Mouse (Mus musculus) embryonic fibroblast, embryonic 13.5 days (primary cell): ENCODE data around the gene Trim41. TPM values are rescaled to one million over a fixed set of nuclear protein-coding genes. Genes with fewer than 3 reads are reported as not detected.

ENCODE experiments used
- H3K27ac ChIP-seq: 2 replicates; pipeline ENCODE4 v1.5.1; 2012; ENCODE audit warnings: low read length, control low read depth, inconsistent platforms; ENCODE audit not compliant: insufficient read depth
- H3K4me1 ChIP-seq: 2 replicates; pipeline ENCODE4 v1.6.1; 2011; ENCODE audit warnings: low read length; ENCODE audit not compliant: control insufficient read depth, insufficient read depth
- H3K4me3 ChIP-seq: 2 replicates; pipeline ENCODE4 v1.5.1; 2011; ENCODE audit warnings: mild to moderate bottlenecking, control low read depth, low read length; ENCODE audit not compliant: insufficient read depth
- CTCF ChIP-seq: IDR thresholded peaks from 2 replicates; pipeline ENCODE4 v1.5.1; 2011; ENCODE audit warnings: mild to moderate bottlenecking, control low read depth, low read length, moderate library complexity, borderline replicate concordance; ENCODE audit not compliant: insufficient read depth
- POLR2A ChIP-seq: IDR thresholded peaks from 2 replicates; pipeline ENCODE4 v1.6.1; 2011; ENCODE audit warnings: low read depth, mild to moderate bottlenecking, control low read depth, low read length, moderate library complexity
- polyA plus RNA-seq: library from polyadenylated mRNA; stranded (reverse); fragments of >200 nt; gene quantifications from 2 replicates; pipeline ENCODE4 v1.2.4, GENCODE M21; 2011; ENCODE audit warnings: low read depth; ENCODE audit not compliant: missing spikeins, insufficient read length

Trim41 gene
- polyA plus RNA-seq, 1 experiment: 40.7 TPM

DNA sequence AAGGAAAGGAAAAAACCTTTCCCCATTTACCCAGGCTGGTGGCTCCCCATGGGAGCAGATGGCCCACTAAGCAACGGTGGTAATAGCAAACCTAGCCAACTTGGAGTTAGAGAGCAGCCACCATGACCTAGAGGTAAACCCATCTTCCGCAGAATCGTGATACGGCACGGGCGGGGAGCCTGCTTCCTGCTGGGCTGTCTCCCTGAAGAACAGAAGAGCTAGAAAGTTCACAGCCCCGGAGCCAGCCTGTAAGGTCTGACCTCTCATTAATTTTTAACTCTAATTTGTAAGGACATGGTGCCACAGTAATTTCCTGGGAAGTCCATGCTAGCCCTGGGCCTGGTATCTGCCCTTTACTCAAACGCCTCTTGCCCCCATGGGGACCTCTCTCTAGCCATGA, 26.2 kb downstream of the Trim41 start:
- H3K4me1 ChIP-seq: no peaks in the 10 kb centered on the region
- no peak overlapping the region for H3K27ac ChIP-seq
- H3K4me3 ChIP-seq: no peak overlapping the region
- TF ChIP-seq POLR2A (no peak), CTCF (no peak)

DNA sequence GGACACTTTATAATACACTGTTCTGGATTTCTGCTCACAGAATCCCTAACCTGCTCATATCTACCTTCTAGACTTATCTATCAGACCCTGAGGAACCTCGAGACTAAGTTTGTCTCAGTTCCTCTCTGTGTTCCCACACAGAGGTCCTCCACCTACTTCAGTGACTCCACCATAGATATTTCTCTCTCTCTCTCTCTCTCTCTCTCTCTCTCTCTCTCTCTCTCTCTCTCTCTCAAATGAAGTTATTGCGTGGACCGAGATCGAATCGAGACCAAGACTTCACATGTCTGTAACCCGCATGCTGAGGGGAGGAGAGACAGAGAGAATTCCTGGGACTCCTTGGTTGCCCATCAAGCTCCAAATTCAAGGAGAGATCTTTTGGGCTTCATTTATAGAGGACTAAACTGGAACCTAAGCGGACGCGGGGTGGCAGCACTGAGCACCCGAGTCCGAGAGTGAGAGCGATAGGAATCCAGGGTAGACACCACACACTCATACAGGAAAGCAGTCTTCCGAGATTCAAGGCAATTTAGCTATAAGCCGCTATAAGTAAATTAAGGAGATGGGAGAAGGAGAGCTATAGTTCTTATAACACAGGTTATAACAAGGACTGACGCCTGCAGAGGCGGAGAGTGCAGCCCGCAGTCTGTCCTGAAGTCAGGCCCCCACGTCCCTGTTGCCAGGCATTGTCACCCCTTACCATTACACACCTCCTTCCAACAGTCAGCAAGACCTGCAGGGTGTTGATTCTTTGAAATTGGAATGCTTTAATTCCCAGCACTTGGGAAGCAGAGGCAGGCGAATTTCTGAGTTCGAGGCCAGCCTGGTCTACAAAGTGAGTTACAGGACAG, 27.0 kb downstream of the Trim41 start:
- no peak for TF ChIP-seq POLR2A
- TF ChIP-seq CTCF: peak; percentile 77; the same call in 1 of the 2 replicates
- Histone ChIP-seq H3K27ac (no peak overlapping the region), H3K4me3 (no peak overlapping the region), H3K4me1 (no peaks in the 10 kb centered on the region)

DNA sequence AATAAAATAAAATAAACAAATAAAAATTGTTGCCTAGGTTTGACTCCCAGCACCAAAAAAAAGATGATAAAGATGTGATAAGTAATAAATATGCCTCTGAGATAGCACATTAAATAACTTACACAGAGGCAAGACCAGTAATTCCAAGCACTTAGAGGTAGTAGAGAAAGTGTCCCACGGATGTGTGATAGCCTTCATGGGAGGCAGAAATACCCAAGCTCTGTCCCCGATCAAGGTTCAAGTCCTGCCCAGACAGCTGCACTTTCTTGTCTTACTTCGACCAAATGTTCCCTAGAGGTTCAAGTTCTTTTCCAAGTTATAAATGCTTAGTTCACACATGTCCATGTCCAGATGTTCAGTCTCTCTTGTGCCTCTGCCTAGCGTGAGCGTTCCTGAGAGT, 27.9 kb downstream of the Trim41 start:
- Histone ChIP-seq H3K4me1 (no peaks in the 10 kb centered on the region), H3K4me3 (no peak overlapping the region), H3K27ac (no peak overlapping the region)
- no peak for TF ChIP-seq CTCF

DNA sequence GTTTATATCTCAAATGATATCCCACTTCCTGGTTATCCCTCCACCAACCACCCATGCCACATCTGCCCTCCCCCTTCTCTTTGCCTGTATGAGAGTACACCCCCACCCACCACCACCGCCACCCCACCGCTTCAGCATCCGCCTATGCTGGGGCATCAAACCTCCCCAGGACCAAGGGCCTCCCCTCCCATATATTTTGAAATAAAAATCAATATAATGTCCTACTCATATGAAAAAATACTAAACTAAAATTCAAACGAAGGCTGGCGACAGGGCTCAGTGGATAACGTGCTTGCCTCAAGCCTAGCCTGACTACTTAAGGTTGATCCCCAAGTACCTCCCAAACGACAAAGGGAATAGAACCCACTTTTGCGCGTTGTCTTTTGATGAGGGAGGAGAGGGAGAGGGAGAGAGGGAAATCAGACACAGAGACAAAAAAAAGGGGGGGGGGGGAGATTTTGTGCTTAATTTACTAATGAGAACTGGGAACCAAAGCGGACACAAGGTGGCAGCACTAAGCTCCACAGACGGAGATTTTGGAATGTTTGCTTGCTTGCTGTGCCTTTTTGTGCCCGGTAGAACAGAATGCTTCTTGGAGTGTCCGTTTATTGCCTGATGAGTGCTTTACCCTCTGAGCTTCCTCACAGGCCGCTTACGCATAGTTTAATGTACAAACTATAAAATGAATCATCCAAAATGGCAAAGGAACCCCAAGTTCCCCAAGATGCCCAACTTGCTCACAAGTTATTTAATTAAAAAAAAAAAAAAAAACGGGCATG, 28.7 kb downstream of the Trim41 start:
- Histone ChIP-seq H3K27ac (no peak overlapping the region), H3K4me3 (peak overlapping the region; percentile 16; the same call in 1 of the 2 replicates), H3K4me1 (no peaks in the 10 kb centered on the region)
- TF ChIP-seq POLR2A (no peak), CTCF (peak; percentile 44; the same call in 1 of the 2 replicates)

DNA sequence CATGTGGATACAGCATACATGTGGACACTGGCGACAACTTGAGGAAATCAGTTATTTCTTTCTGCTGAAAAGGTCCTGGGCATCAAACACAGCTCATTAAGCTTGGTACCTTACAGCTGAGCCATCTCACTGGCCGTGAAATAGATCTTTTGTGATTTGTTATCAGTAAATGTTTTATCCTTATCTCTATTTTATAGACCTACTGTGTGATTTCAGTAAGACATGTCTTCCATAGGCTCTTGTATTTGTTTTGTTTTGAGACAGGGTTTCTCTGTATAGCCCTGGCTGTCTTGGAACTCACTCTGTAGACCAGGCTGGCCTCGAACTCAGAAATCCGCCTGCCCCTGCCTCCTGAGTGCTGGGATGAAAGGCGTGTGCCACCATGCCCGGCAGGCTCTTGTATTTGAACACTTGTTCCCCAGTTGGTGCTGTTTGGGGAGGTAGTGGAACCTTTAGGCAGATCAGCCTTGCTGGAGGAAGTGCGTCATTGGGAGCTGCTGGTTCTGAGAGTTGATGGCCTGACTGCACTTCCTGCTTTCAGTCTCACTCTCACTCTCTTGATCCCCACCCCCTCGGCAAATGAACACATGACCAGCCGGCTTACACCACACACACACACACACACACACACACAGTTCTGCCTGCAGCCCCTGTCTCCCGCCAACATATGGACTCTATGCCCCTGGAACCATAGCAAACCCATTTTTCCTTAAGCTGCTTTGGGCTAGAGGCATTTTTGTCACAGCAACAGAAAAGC, 29.5 kb downstream of the Trim41 start:
- no peak overlapping the region for H3K27ac ChIP-seq
- no peaks in the 10 kb centered on the region for H3K4me1 ChIP-seq
- no peak for TF ChIP-seq POLR2A
- TF ChIP-seq CTCF: no peak
- H3K4me3 ChIP-seq: no peak overlapping the region

DNA sequence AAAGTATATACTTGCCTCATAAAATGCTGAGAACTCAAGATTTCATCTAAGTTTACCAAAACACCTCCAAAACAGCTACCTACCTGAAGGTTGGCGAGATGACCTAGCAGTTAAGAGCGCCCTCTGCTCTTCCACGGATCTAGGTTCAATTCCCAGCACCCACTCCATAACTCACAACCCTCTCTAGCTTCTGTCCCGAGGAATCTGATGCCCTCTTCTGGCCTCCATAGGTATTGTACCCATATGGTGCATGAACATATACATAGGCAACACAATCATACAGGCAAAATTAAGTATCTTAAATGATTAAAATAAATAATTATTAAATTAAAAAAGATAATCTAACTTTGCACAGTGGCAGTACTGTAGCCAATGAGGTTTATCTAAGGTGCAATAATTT, 34.9 kb downstream of the Trim41 start:
- Histone ChIP-seq H3K4me1 (no peaks in the 10 kb centered on the region), H3K27ac (no peak overlapping the region), H3K4me3 (no peak overlapping the region)
- TF ChIP-seq POLR2A: no peak
- no peak for TF ChIP-seq CTCF

DNA sequence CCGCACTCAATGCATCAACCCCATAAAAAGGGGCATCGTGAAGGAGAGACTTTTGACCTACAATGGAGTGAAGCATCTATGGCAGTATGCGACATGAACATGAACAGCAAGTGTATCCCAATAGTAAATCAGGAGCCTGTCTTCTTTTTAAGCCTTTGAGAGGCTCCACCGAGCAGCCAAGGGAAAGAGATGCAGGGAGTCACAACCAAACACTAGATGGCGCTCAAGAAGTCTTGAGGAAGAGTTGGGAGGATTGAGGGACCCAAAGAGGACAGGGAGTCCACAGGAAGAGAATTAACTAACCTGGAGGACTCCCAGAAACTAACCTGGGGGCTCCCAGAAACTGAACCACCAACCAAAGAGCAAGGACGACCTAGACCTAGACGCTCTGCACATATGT, 37.7 kb downstream of the Trim41 start:
- H3K4me3 ChIP-seq: no peak overlapping the region
- TF ChIP-seq POLR2A (no peak), CTCF (no peak)

DNA sequence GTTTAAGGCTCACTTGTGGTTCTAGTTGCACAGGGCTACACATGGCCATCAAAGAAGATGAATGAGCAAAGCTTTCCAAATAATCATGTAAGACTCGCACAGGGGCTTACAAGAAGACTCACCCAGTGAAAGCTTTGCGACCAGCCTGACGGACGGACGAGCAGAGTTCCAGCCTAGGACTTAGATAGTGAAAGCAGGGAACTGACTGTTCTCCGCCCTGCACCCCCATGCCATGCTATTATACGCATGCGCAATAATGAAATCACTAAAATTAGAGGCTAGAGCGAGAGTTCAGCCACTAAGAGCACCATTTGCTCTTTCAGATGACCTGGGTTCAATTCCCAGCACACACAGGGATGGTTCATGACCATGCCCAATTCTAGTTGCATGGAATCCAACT, 39.9 kb downstream of the Trim41 start:
- no peak overlapping the region for H3K4me3 ChIP-seq
- no peak overlapping the region for H3K27ac ChIP-seq
- TF ChIP-seq CTCF: no peak
- no peak for TF ChIP-seq POLR2A
- H3K4me1 ChIP-seq: no peaks in the 10 kb centered on the region

More for the DNA sequence above, 37.7 kb downstream of the Trim41 start:
- Histone ChIP-seq H3K4me1 (no peaks in the 10 kb centered on the region), H3K27ac (no peak overlapping the region)

DNA sequence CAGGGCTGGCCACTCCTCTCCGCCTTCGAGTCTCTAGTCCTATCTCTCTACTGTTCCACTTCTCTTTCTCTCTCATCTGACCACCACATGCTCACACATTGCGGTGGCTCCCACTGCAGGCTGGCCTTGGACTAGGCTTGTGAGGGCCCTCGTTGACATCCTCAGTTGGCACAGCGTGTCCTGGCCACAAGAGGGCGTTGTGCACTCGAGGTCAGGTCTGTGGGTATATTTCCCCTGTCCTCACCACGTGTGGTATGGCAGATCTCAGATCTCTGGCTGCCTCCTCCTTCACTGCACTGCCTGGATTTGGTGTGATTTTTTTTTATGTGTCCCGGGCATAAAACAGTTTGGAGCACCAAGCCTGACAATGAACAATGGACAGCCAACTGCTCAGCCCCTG, 40.5 kb downstream of the Trim41 start:
- no peaks in the 10 kb centered on the region for H3K4me1 ChIP-seq
- no peak overlapping the region for H3K27ac ChIP-seq
- H3K4me3 ChIP-seq: no peak overlapping the region
- TF ChIP-seq CTCF (peak; percentile 37; the same call in 1 of the 2 replicates), POLR2A (no peak)
